Mouse (Mus musculus) hindbrain, embryonic 13.5 days (tissue): ENCODE measurements at regions not wholly inside any gene's neighbourhood (a gene's known extent, or its start where the extent isn't known, plus 50 kb on each side); places are given as distances from the start of the nearest gene placed in this dataset. TPM values are rescaled to one million over a fixed set of nuclear protein-coding genes. Genes with fewer than 3 reads are reported as not detected.
"Not testable (repeated sequence)": the region's sequence is repeated elsewhere in the genome, so short reads cannot be mapped to it uniquely, and the experiment has no call there.

ENCODE experiments used
- ATAC-seq: fragments of 200-750 bp; cut with Nextera tagmentation; 2 replicates; pipeline ENCODE4 v1.8.0; 2017; ENCODE audit warnings: moderate TSS enrichment; ENCODE audit not compliant: low FRiP score
- H3K27ac ChIP-seq: fragments of 300-500 bp; sonication (generic); 2 replicates; pipeline ENCODE4 v1.5.1; 2015; ENCODE audit warnings: inconsistent platforms, mild to moderate bottlenecking, moderate library complexity
- H3K27me3 ChIP-seq: fragments of 300-500 bp; sonication (generic); 2 replicates; pipeline ENCODE4 v1.6.1; 2015; ENCODE audit warnings: mild to moderate bottlenecking, inconsistent platforms
- H3K36me3 ChIP-seq: fragments of 300-500 bp; sonication (generic); 2 replicates; pipeline ENCODE4 v1.6.1; 2015; ENCODE audit warnings: mild to moderate bottlenecking, inconsistent platforms
- H3K4me1 ChIP-seq: fragments of 300-500 bp; sonication (generic); replicated peaks from 2 replicates; pipeline ENCODE4 v1.6.1; 2015; ENCODE audit warnings: inconsistent platforms
- H3K4me2 ChIP-seq: fragments of 300-500 bp; sonication (generic); 2 replicates; pipeline ENCODE4 v1.6.1; 2015; ENCODE audit warnings: inconsistent platforms, mild to moderate bottlenecking, moderate library complexity
- H3K4me3 ChIP-seq: fragments of 300-500 bp; sonication (generic); 2 replicates; pipeline ENCODE4 v1.5.1; 2015; ENCODE audit warnings: mild to moderate bottlenecking, inconsistent platforms
- H3K9ac ChIP-seq: fragments of 300-500 bp; sonication (generic); 2 replicates; pipeline ENCODE4 v1.6.1; 2015; ENCODE audit warnings: mild to moderate bottlenecking, inconsistent platforms
- H3K9me3 ChIP-seq: fragments of 300-500 bp; sonication (generic); 2 replicates; pipeline ENCODE4 v1.6.1; 2016; ENCODE audit warnings: inconsistent platforms
- WGBS: fragments of 180-500 bp; shearing (Covaris S2); methylation state at CpG from one replicate; pipeline ENCODE4 v1.1.7; 2015; 5-methylcytosine and 5-hydroxymethylcytosine counted together
- microRNA-seq: library from miRNA; unstranded; fragments of <30 nt; microRNA quantifications from one replicate; pipeline ENCODE4, GENCODE M21; 2016

DNA sequence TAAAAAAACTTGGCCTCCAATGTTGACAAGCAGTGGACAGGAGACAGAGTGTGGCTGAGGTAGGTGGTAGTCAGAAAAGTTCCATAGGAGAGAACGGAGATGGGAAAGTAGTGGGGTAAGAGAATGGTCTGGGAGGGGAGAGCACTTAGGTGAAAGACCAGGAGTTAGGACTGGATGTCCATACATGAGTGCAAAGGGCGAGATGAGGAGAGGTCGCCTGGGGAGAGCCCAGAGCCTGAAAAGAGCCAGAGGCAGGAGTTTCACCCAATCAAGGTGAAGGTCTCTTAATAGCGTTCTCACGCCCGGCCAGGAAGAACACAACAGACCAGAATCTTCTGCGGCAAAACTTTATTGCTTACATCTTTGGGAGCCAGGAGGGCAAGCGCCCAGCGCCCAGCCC lies 60.3 kb upstream of the Lemd2 start:
- H3K4me1 ChIP-seq, H3K9me3 ChIP-seq, H3K4me3 ChIP-seq, H3K27ac ChIP-seq, H3K4me2 ChIP-seq, H3K36me3 ChIP-seq, H3K27me3 ChIP-seq, ATAC-seq, H3K9ac ChIP-seq: not testable (repeated sequence)
- 96% methylated on average over 9 of the region's 9 CpGs for WGBS

DNA sequence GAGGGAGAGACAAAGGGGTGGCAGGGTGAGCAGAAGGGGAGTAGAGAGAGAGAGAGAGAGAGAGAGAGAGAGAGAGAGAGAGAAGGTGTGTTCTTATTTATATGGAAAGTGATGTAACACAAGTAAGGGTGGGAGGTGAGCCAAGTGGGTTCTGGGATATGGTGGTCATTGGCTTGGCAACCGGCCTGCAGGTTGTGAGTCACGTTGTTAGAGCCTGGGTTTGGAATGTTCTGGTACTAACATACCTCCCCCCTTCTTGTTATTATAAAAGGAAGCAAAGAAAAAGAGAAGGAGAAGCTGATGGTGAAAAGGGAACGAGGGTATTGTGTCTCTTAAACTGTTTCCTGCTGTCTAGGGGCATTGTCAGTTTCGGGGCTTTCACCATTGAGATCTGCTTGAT lies 58.3 kb upstream of the Lemd2 start:
- WGBS = 78% methylated on average over 4 of the region's 4 CpGs
- no peak overlapping the region for H3K9ac ChIP-seq
- no peaks in the 10 kb centered on the region for H3K36me3 ChIP-seq
- H3K4me2 ChIP-seq = no peak overlapping the region
- no peak overlapping the region for H3K27ac ChIP-seq
- no peaks in the 10 kb centered on the region; the same call in 1 of the 2 replicates for H3K27me3 ChIP-seq
- no peaks in the 10 kb centered on the region for H3K9me3 ChIP-seq
- no peaks in the 10 kb centered on the region for H3K4me1 ChIP-seq
- no peak for ATAC-seq
- H3K4me3 ChIP-seq = no peak overlapping the region

DNA sequence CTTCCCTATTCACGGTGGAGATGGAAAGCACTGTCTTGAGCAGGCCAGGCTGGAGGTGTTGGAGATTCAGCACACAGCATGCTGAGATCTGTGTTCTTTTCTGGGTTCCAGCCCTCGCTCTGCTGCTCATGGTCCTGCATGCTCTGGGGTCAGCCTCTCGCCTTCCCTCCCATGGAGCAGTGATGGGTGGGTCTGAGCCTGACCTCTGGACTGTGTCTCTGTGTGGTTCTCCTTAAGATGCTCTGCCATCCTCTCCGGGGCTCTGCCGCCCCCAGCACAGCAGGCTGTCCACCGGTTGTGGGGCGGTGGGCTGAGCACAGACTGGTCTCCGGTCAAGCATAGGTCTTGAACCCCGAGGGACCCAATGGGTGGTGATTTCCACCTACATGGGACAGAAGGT lies 57.7 kb upstream of the Lemd2 start:
- no peak for ATAC-seq
- H3K27me3 ChIP-seq = no peaks in the 10 kb centered on the region; the same call in 1 of the 2 replicates
- no peak overlapping the region for H3K9ac ChIP-seq
- no peaks in the 10 kb centered on the region for H3K36me3 ChIP-seq
- no peak overlapping the region for H3K4me3 ChIP-seq
- no peaks in the 10 kb centered on the region for H3K9me3 ChIP-seq
- no peak overlapping the region for H3K27ac ChIP-seq
- H3K4me2 ChIP-seq = no peak overlapping the region
- H3K4me1 ChIP-seq = no peaks in the 10 kb centered on the region
- WGBS = 89% methylated on average over 9 of the region's 9 CpGs

DNA sequence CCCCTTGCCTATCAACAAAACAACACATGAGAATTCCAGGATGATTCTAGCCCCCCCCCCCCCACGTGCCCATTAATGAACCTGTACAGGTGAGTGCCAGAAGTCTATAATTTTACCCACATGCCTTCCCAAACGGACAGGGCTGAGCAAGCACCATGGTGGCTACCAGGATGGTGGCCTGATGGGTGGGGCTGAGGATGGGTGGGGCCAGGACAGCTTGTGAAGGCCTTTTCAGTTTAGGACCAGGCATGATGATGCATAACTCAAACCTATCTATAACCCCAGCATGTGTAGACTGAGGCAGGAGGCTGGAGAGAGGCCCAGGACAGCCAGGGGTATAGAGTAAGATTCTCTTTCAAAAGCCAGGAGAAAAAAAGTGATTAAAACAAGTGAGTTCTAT lies 57.0 kb upstream of the Lemd2 start:
- 75% methylated on average over 2 of the region's 2 CpGs for WGBS
- no peak overlapping the region for H3K4me2 ChIP-seq
- no peak overlapping the region for H3K4me3 ChIP-seq
- no peak overlapping the region for H3K27ac ChIP-seq
- H3K9ac ChIP-seq = no peak overlapping the region
- H3K4me1 ChIP-seq = peaks cover 7% of the 10 kb centered on the region
- H3K36me3 ChIP-seq = no peaks in the 10 kb centered on the region
- no peak for ATAC-seq
- no peaks in the 10 kb centered on the region; the same call in 1 of the 2 replicates for H3K27me3 ChIP-seq
- H3K9me3 ChIP-seq = no peaks in the 10 kb centered on the region

DNA sequence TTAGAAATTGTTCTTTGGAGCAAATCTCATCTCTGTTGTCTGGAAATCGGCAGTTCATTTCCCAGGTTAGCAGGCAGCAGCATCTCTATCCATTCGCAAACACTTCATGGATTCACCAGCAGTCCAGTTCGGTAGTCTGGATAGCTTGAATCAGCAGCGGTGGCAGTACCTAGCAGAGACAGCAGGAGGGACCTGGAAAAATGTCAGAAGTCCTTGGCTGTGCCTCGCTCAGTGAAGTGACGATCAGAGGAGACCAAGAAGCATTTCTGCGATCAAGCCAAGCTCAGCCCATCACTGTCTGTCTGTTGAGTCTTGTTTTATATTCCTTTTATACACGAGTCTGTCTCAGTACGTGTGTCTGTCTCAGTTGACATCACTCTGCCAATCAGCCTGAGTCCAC lies 55.8 kb upstream of the Lemd2 start:
- H3K9me3 ChIP-seq = no peaks in the 10 kb centered on the region
- WGBS = 92% methylated on average over 9 of the region's 9 CpGs
- ATAC-seq = no peak
- H3K27me3 ChIP-seq = no peaks in the 10 kb centered on the region; the same call in 1 of the 2 replicates
- no peak overlapping the region for H3K9ac ChIP-seq
- H3K36me3 ChIP-seq = no peaks in the 10 kb centered on the region
- H3K27ac ChIP-seq = no peak overlapping the region
- H3K4me3 ChIP-seq = no peak overlapping the region
- H3K4me1 ChIP-seq = peaks cover 13% of the 10 kb centered on the region
- no peak overlapping the region for H3K4me2 ChIP-seq

DNA sequence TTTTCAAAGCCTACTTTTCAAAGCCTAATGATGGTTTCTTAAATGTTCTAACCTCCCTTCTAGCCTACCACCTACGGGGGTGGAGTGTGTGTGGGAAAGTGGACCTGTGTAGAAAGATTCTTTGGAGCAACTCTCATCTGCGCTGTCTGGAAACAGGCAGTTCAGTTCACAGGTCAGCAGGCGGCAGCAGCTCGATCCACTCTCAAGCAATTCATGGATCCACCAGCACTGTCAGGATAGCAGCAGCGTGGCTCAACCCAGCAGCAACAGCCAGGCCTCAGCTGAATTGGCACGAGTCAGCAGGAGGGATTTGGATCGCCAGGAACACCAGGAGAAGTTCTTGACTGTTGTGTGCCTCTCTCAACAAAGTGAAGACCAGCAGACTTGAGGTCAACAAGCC lies 53.1 kb upstream of the Lemd2 start:
- Histone ChIP-seq H3K27ac (no peak overlapping the region), H3K27me3 (no peaks in the 10 kb centered on the region; the same call in 1 of the 2 replicates), H3K4me1 (peaks cover 13% of the 10 kb centered on the region), H3K9me3 (no peaks in the 10 kb centered on the region), H3K4me3 (no peak overlapping the region), H3K9ac (no peak overlapping the region), H3K36me3 (no peaks in the 10 kb centered on the region), H3K4me2 (no peak overlapping the region)
- 49% methylated on average over 7 of the region's 7 CpGs for WGBS
- ATAC-seq = no peak

DNA sequence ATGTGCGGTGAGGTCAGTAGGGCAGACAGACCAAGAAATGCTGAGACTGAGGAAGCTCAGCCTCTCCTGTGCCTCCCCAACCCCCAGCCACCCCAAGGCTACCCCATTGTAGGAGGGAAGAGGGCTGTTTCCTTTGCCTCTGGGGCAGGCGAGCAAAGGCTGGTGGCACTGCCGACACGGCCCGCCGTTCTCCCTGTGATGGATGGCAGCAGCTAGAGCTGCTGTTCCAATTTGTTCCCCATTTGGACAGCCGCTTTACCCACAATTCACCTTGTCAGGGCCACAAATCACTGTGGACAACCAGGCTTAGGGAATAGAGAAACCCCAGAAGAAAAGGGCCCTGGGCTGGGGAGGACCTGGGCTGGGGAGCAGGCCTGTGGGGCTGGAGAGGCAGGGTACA lies 51.5 kb upstream of the Lemd2 start:
- H3K9ac ChIP-seq = 0 out of 2 replicates have a peak overlapping the region, but pooled peaks have one; percentile 29
- ATAC-seq = no peak
- no peak overlapping the region for H3K4me3 ChIP-seq
- peaks cover 17% of the 10 kb centered on the region for H3K4me1 ChIP-seq
- H3K9me3 ChIP-seq = no peaks in the 10 kb centered on the region
- 0 out of 2 replicates have a peak overlapping the region, but pooled peaks have one; percentile 18 for H3K27ac ChIP-seq
- WGBS = 53% methylated on average over 7 of the region's 7 CpGs
- no peak overlapping the region for H3K4me2 ChIP-seq
- no peaks in the 10 kb centered on the region; the same call in 1 of the 2 replicates for H3K27me3 ChIP-seq
- H3K36me3 ChIP-seq = no peaks in the 10 kb centered on the region

Small RNA genes lying in the stretch of these regions (microRNA-seq; reads per million reads assigned to microRNA genes)
- gene Mir7214 (not detected), gene Mir7216 (not detected), gene Mir7217 (not detected), gene Mir7218 (not detected)
